Mouse (Mus musculus) urinary bladder, adult 18-20 months (tissue): ENCODE data around the gene Ccdc126.
"Not testable (repeated sequence)": the region's sequence is repeated elsewhere in the genome, so short reads cannot be mapped to it uniquely, and the experiment has no call there.

Source experiments
- DNase-seq, 2 experiments: peaks; one replicate each; pipeline ENCODE4 v3.0.0; 2022; ENCODE audit warnings: low spot score in 2 of 2, mixed read lengths in 2 of 2

The Ccdc126 gene

DNA sequence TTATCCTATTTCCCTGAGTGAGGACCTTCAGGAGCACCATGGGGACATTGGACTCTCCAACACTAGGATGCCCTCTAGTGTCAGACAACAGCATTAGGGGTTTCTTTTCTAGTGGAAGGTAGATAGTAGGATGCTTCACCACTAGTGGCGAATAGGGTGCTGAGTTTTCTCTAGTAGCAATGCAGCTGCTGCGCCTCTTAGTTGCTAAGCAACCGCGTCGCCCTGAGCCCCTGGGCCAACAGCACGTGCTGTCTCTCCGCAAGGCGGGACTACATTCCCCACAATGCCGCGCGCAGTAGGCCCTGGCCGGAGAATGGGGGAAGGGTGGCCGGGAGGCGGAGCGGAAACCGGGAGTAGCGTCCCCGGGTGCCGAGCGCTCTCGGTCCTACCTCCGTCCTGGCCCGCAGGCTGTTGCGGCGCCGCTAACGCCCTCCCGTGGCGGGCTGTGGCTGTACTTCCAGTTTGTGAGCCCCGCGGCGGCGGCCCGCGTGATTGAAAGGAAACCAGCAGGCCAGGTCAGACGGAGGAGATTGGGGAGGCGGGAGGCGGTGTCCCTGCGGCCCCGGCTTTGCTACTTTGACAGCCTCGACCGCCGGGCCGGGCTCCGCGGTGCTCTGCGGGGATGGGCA is at the start of gene Ccdc126:
TSS of gene Ccdc126 (plus strand) at position 309 of the 629 bp plus-strand sequence.
- DNase-seq = peak; percentile 96 to 98

- no peak for DNase-seq
Measured at GRCm38 (mm10) chr6:49269923-49270322, 49.2 kb upstream of the Ccdc126 start.

- no peak for DNase-seq
Measured at GRCm38 (mm10) chr6:49271815-49272214, 47.3 kb upstream of the Ccdc126 start.

GRCm38 (mm10) chr6:49272863-49273262 is 46.2 kb upstream of the Ccdc126 start:
- DNase-seq = no peak

DNA sequence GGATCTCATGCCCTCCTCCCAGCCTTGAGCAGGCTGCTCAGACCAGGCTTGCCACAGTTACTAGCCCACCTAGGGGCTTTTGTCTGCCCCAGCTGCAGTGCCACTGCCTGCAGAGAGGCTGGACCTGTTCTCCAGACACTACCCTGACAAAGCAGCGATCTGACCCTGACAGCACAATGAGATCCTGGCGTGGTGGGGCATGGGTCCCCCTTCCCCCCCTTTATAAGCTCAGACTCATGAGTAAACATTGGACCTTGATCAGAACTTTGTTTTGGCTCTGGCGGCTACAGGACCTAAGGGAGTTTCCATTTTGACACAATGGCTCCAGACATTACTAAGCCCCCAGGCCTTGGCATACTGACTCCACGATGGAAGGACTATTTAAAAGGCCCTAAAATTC is 45.1 kb upstream of the Ccdc126 start:
- DNase-seq = no peak

GRCm38 (mm10) chr6:49274416-49275091 is 44.5 kb upstream of the Ccdc126 start:
- no peak for DNase-seq

- no peak for DNase-seq
Measured at GRCm38 (mm10) chr6:49275296-49275695, 43.8 kb upstream of the Ccdc126 start.

- no peak for DNase-seq
Measured at GRCm38 (mm10) chr6:49280942-49281341, 38.1 kb upstream of the Ccdc126 start.

DNA sequence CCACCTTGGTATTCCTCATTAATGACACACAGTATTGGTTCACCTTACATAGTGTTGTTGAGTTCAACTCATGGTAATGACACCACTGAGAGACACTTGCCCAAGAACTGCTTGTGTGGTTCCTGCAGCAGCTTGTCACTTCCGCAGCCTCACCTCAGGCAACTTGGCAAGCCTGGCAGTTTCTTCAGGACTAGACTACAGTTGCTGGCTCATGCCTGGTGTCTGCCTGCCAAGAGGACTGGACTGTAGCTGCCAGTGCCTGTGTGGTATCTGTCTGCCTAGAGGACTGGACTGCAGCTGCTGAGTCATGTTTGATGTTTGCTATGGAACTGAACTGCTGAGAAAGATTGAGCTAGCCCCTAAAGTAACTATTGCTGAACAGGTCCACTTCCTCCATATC is 37.0 kb upstream of the Ccdc126 start:
- no peak for DNase-seq

- DNase-seq = no peak
Measured at GRCm38 (mm10) chr6:49298286-49298685, 20.8 kb upstream of the Ccdc126 start.

GRCm38 (mm10) chr6:49314821-49315220 is 4.3 kb upstream of the Ccdc126 start:
- not testable (repeated sequence) for DNase-seq

- peak in 1 of 2 experiments; percentile 4 for DNase-seq
Measured at GRCm38 (mm10) chr6:49319595-49320315, 681 bp downstream of the Ccdc126 start.

GRCm38 (mm10) chr6:49321341-49321740 is 2.3 kb downstream of the Ccdc126 start:
- DNase-seq = no peak

GRCm38 (mm10) chr6:49322056-49322455 is 3.0 kb downstream of the Ccdc126 start:
- no peak for DNase-seq

DNA sequence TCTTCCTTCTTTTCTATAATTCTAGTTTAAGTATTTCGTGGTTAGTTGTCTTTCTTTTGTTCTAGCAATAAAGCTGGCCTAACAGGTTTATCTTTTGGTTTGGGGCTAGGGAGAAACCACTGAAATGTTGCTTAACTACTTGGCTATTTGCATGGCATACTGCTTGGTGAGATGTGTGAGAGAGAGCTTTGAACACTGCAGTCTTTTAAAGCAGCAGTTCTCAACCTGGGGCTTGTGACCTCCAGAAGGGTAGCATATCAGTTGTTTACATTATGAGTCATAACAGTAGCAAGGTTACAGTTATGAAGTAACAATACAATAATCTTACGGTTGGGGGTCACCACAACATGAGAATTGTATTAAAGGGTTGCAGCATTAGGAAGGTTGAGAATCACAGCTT is 3.9 kb downstream of the Ccdc126 start:
- peak in 1 of 2 experiments; percentile 8 for DNase-seq

DNA sequence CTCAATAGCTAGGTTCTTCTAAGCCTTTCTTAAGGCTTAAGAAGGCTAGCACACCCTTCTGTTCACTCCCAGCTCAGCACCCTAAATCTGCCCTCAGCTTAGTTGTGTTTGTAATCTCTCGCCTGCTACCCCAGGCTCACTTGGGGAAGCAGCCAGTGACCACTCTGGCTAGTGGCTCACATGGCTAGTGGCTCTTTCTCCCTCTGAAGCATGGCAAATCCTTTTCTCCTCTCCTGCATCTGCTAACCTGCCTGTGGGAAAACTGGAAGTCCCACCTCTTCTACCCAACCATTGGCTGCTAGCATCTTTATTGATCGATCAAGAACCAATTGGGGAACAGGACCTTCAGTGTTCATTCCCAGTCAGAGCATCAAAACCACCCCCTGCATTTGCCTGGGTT is 5.5 kb downstream of the Ccdc126 start:
- DNase-seq = no peak

- no peak for DNase-seq
Measured at GRCm38 (mm10) chr6:49325294-49325693, 6.2 kb downstream of the Ccdc126 start.

DNA sequence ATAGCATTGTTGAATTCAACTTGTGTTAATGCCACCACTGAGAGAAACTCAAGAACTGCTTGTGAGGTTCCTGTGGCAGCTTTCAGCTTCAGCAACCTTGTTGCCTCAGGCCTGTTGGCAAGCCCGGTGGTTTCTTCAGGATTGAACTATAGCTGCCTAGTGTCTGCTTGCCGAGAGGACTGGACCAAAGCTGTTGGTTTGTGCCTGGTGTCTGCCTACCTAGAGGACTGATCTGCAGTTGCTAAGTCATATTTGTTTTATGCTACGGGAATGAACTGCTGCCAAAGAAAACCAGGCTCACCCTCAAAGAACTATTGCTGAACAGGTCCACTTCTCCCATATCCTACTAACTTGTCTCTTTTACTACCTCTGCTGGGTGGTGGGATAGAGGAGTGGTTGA is 7.8 kb downstream of the Ccdc126 start:
- no peak for DNase-seq

DNA sequence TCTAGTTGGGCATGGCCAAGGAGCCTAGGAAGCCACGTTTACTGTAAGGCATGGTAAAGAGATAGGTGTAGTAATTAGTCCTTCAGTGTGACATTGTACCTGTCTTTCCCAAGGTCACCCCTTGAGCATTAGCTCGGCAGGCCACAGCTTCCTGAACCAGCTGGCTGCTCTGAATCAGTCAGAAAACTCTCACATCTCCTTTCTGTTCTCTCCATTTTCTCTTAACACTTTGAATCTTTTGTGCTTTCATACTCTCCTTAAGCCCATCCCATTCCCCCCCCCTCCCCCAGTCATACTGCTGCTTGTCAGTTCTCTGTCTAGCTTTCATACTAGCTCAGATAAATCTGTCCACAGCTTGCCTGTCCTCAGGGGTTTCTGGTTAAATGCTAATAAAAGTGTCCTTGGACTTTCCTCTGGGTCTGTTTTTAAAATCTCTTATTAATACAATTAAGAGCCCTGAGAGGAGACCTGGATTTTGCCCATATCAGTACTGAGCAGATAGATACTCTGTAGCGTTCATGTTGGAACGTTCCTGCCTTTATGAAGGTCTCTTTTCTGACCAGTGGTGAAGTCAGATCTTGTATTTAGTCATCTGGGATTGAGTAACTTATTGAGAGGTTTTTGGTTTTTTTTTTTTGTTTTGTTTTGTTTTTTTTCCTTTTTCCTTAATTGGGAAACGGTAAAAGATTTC is 12.4 kb downstream of the Ccdc126 start:
- no peak for DNase-seq

DNA sequence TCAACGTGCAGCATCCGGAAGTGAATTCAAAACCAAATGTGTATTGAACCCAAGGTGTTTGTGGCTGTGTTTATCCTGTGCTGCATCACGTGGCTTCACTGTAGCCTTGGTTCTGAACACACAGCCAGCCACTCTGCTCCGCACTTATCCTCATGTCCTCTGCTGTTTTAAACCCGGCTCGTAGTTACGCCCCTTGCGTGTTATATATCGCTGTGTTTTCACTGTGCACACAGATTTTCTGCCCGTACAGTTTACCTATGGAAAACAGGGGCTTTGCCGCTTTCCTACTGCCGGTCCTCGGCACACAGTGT is 12.9 kb downstream of the Ccdc126 start:
- DNase-seq = no peak

GRCm38 (mm10) chr6:49338566-49338965 is 19.5 kb downstream of the Ccdc126 start:
- no peak for DNase-seq

DNA sequence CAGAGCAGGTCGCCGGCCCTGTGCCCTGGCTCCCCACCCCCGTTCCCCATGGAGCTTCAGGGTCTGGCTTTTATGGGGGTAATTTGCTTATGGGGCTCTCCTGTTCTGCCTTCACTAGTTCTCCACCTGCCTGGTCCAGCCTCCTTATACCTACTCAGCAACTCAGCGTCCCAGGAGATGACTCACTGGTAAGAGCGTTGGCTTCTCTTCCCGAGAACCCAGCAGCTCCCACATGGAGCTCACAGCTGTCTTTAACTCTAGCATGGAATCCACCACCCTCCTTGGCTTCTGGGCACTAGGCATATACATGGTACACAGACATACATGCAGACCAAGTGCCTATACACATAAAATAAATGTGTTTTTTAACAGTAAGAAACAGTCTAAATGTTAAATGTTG is 20.1 kb downstream of the Ccdc126 start:
- no peak for DNase-seq
